Mouse (Mus musculus) limb, embryonic 13.5 days (tissue): ENCODE measurements around the gene Def8. TPM values are rescaled to one million over a fixed set of nuclear protein-coding genes. Genes with fewer than 3 reads are reported as not detected.

ENCODE experiments used
- ATAC-seq: fragments of 200-750 bp; cut with Nextera tagmentation; 2 replicates; pipeline ENCODE4 v1.8.0; 2017; ENCODE audit warnings: low read depth, moderate number of reproducible peaks, moderate TSS enrichment; ENCODE audit not compliant: low FRiP score
- H3K27ac ChIP-seq: fragments of 300-500 bp; sonication (generic); 2 replicates; pipeline ENCODE4 v1.5.1; 2015; ENCODE audit warnings: inconsistent platforms, mild to moderate bottlenecking, moderate library complexity
- H3K27me3 ChIP-seq: fragments of 300-500 bp; sonication (generic); 2 replicates; pipeline ENCODE4 v1.6.1; 2015; ENCODE audit warnings: mild to moderate bottlenecking, inconsistent platforms
- H3K36me3 ChIP-seq: fragments of 300-500 bp; sonication (generic); 2 replicates; pipeline ENCODE4 v1.6.1; 2015; ENCODE audit warnings: inconsistent platforms, mild to moderate bottlenecking, moderate library complexity
- H3K4me1 ChIP-seq: fragments of 300-500 bp; sonication (generic); 2 replicates; pipeline ENCODE4 v1.6.1; 2015; ENCODE audit warnings: inconsistent platforms
- H3K4me2 ChIP-seq: fragments of 300-500 bp; sonication (generic); replicated peaks from 2 replicates; pipeline ENCODE4 v1.6.1; 2015; ENCODE audit warnings: inconsistent platforms, mild to moderate bottlenecking, moderate library complexity
- H3K4me3 ChIP-seq: fragments of 300-500 bp; sonication (generic); 2 replicates; pipeline ENCODE4 v1.5.1; 2015; ENCODE audit warnings: moderate library complexity, mild to moderate bottlenecking, inconsistent platforms
- H3K9ac ChIP-seq: fragments of 300-500 bp; sonication (generic); 2 replicates; pipeline ENCODE4 v1.6.1; 2015; ENCODE audit warnings: mild to moderate bottlenecking, inconsistent platforms
- H3K9me3 ChIP-seq: fragments of 300-500 bp; sonication (generic); 2 replicates; pipeline ENCODE4 v1.6.1; 2016; ENCODE audit warnings: inconsistent platforms
- WGBS: fragments of 180-500 bp; shearing (Covaris S2); methylation state at CpG from one replicate; pipeline ENCODE4 v1.1.7; 2015; 5-methylcytosine and 5-hydroxymethylcytosine counted together
- polyA plus RNA-seq: library from polyadenylated mRNA; unstranded; fragments of >200 nt; fragmentation: Nextera tagmentation; extraction: Ambion mirVana; gene quantifications from 2 replicates; pipeline ENCODE4 v1.2.1, GENCODE M21; 2015

Def8 gene
- polyA plus RNA-seq, 1 experiment from 2014 or later, result 41.7 TPM

GRCm38 (mm10) chr8:123504591-123505195, 81.4 kb downstream of the Def8 start:
- 88% methylated on average over 9 of the region's 9 CpGs for WGBS
- Histone ChIP-seq H3K4me3 (no peak overlapping the region), H3K27ac (no peak overlapping the region), H3K9ac (no peak overlapping the region), H3K36me3 (peaks cover 100% of the 10 kb centered on the region), H3K9me3 (no peaks in the 10 kb centered on the region; the same call in 1 of the 2 replicates), H3K4me2 (no peak overlapping the region), H3K4me1 (no peaks in the 10 kb centered on the region), H3K27me3 (no peaks in the 10 kb centered on the region)
- ATAC-seq, result no peak

DNA sequence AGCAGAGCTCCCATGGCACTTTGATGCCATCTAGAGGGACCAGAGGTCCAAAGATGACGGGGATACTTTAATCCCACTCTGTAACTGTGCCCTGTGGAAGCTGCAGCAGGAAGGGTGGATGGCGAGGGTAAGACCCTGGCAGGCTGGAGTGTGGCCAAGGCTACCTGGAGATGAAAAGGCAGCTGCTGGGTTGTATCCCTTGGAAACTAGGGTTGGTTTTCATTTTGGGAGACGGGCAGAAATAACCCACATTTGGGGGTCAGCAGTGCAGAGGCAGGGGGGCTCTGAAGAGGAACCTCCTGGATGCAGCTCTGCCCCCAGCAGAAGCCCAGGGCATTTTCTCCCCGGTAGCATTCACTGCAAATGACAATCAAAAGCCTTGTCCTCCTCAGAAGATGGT, 81.9 kb downstream of the Def8 start:
- Histone ChIP-seq H3K4me2 (no peak overlapping the region), H3K36me3 (peaks cover 99% of the 10 kb centered on the region), H3K4me3 (no peak overlapping the region), H3K27me3 (no peaks in the 10 kb centered on the region), H3K9ac (no peak overlapping the region), H3K27ac (no peak overlapping the region), H3K4me1 (no peaks in the 10 kb centered on the region), H3K9me3 (no peaks in the 10 kb centered on the region; the same call in 1 of the 2 replicates)
- no peak for ATAC-seq
- 81% methylated on average over 4 of the region's 4 CpGs for WGBS

- WGBS, result 90% methylated on average over 9 of the region's 9 CpGs
- ATAC-seq, result no peak
- H3K9ac ChIP-seq, result no peak overlapping the region
- no peak overlapping the region for H3K4me2 ChIP-seq
- H3K4me1 ChIP-seq, result no peaks in the 10 kb centered on the region
- H3K36me3 ChIP-seq, result peaks cover 94% of the 10 kb centered on the region
- no peaks in the 10 kb centered on the region for H3K27me3 ChIP-seq
- no peak overlapping the region for H3K4me3 ChIP-seq
- no peaks in the 10 kb centered on the region; the same call in 1 of the 2 replicates for H3K9me3 ChIP-seq
- no peak overlapping the region for H3K27ac ChIP-seq
Observed at GRCm38 (mm10) chr8:123505695-123506094, 82.4 kb downstream of the Def8 start.

DNA sequence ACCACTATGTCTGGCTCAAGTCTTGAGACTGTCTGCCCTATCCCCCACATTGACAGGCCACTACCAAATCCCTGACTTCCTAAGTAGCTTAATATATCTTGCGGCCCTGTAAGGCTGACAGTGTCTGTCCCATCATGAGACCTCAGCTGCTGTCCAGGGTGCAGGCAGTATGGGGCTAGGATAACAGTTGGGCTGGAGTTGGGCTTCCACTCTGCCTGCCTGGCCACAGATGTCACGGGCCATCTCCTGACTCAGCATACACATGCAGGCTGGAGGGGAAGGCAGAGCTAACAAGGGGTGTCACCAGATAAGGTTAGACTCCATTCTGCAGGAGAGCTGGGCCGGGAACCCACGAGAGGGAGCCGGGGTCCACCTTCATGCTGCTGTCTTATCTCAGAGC, 83.8 kb downstream of the Def8 start:
- H3K4me1 ChIP-seq, result no peaks in the 10 kb centered on the region
- peaks cover 80% of the 10 kb centered on the region for H3K36me3 ChIP-seq
- no peak for ATAC-seq
- H3K9ac ChIP-seq, result no peak overlapping the region
- H3K27me3 ChIP-seq, result no peaks in the 10 kb centered on the region
- H3K9me3 ChIP-seq, result no peaks in the 10 kb centered on the region; the same call in 1 of the 2 replicates
- H3K27ac ChIP-seq, result no peak overlapping the region
- no peak overlapping the region for H3K4me2 ChIP-seq
- WGBS, result 94% methylated on average over 5 of the region's 5 CpGs
- H3K4me3 ChIP-seq, result no peak overlapping the region

DNA sequence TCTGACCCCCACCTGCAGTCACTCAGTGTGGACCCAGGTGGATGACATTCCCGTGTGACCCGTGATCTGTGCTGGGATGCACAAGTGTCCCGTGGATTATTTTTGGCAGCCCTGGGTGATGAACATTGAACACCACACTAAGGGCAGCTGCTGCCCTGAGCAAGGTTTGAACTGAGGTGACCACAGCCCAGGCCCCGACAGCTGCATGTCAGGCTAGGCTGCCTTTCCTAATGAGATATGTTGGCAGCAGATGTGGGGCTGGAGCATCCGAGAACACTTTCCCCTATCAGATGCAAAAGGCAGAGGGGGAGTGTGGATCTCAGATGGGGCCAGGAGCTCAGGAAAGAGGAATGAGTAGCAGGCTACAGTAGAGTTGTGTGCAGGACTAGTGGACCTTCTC, 87.5 kb downstream of the Def8 start:
- peaks cover 43% of the 10 kb centered on the region for H3K36me3 ChIP-seq
- no peak overlapping the region for H3K27ac ChIP-seq
- H3K4me1 ChIP-seq, result peaks cover 16% of the 10 kb centered on the region
- H3K27me3 ChIP-seq, result peaks cover 27% of the 10 kb centered on the region
- H3K9ac ChIP-seq, result no peak overlapping the region
- ATAC-seq, result no peak
- H3K4me3 ChIP-seq, result no peak overlapping the region
- H3K4me2 ChIP-seq, result no peak overlapping the region
- 70% methylated on average over 5 of the region's 5 CpGs for WGBS
- no peaks in the 10 kb centered on the region for H3K9me3 ChIP-seq

Other genes starting within 250 kb of the Def8 start
- gene Dpep1, start 237.3 kb upstream of the Def8 start, polyA plus RNA-seq, result 2.4 and 2.5 TPM in 2 replicates
- 151 and 155 TPM in 2 replicates for gene Chmp1a, start 210.8 kb upstream of the Def8 start, polyA plus RNA-seq
- gene Spata33, start 210.7 kb upstream of the Def8 start, polyA plus RNA-seq, result 4.9 and 7.0 TPM in 2 replicates
- gene Cdk10, start 198.7 kb upstream of the Def8 start, polyA plus RNA-seq, result 37.9 and 39.9 TPM in 2 replicates
- gene Spata2l, start 187.3 kb upstream of the Def8 start, polyA plus RNA-seq, result 3.1 and 3.7 TPM in 2 replicates
- 28.4 and 29.1 TPM in 2 replicates for gene Zfp276, start 169.3 kb upstream of the Def8 start, polyA plus RNA-seq
- 32.3 and 32.7 TPM in 2 replicates for gene Vps9d1, start 169.2 kb upstream of the Def8 start, polyA plus RNA-seq
- 26.4 and 27.2 TPM in 2 replicates for gene Fanca, start 105.0 kb upstream of the Def8 start, polyA plus RNA-seq
- gene Spire2, start 90.8 kb upstream of the Def8 start, polyA plus RNA-seq, result 0.80 and 1.1 TPM in 2 replicates
- 155 and 156 TPM in 2 replicates for gene Tcf25, start 49.8 kb upstream of the Def8 start, polyA plus RNA-seq
- 0.05 TPM in 1 of 2 replicates, not detected in the other for gene Mc1r, start 16.4 kb upstream of the Def8 start, polyA plus RNA-seq
- gene Tubb3, start 12.1 kb upstream of the Def8 start, polyA plus RNA-seq, result 6.9 and 9.4 TPM in 2 replicates
- gene Afg3l1, start 54.4 kb downstream of the Def8 start, polyA plus RNA-seq, result 58.6 and 66.3 TPM in 2 replicates
- gene Dbndd1, start 91.9 kb downstream of the Def8 start, polyA plus RNA-seq, result 12.8 and 13.4 TPM in 2 replicates
- gene Gas8, start 95.3 kb downstream of the Def8 start, polyA plus RNA-seq, result 35.7 and 37.7 TPM in 2 replicates
- 7.7 and 8.4 TPM in 2 replicates for gene Rhou, start 230.4 kb downstream of the Def8 start, polyA plus RNA-seq